Mouse (Mus musculus): Measurements from ENCODE around the gene Hspa5.

GRCm38 (mm10) chr2:34777237-34777868 lies 5.6 kb downstream of the Hspa5 start:
- TF ChIP-seq ZC3H11A (IDR thresholded peaks at IDR 0.05; ENCODE audit: borderline replicate concordance, low read depth, low read length) (no peak), HCFC1 (IDR thresholded peaks at IDR 0.05; ENCODE audit: borderline replicate concordance, insufficient read depth, low read length) (no peak), MAFK (IDR thresholded peaks at IDR 0.05; ENCODE audit: insufficient read depth, low read depth, low read length) (no peak)
